Mouse (Mus musculus) spleen, adult 2 months (tissue): ENCODE results near the gene Itgb1bp1. TPM values are rescaled to one million over a fixed set of nuclear protein-coding genes. Genes with fewer than 3 reads are reported as not detected.

Experiments used
- DNase-seq, 2 experiments: peaks; one replicate each; pipeline versions ENCODE4 v3.0.0 to v3.0.0-alpha.2; 2012 to 2021; ENCODE audit warnings: low spot score in 2 of 2, low read depth in 1 of 2
- H3K27ac ChIP-seq: fragments of 200-500 bp; 2 replicates; pipeline ENCODE4 v1.5.1; 2012; ENCODE audit warnings: low read length, inconsistent platforms; ENCODE audit not compliant: insufficient read depth
- H3K27me3 ChIP-seq: fragments of 200-500 bp; 2 replicates; pipeline ENCODE4 v1.6.1; 2012; ENCODE audit warnings: mild to moderate bottlenecking, moderate library complexity, low read length, inconsistent platforms; ENCODE audit not compliant: control insufficient read depth, insufficient read depth
- H3K36me3 ChIP-seq: fragments of 200-500 bp; 2 replicates; pipeline ENCODE4 v1.6.1; 2012; ENCODE audit warnings: mild to moderate bottlenecking, low read length, inconsistent platforms; ENCODE audit not compliant: control insufficient read depth, insufficient read depth
- H3K4me1 ChIP-seq: fragments of 200-500 bp; 2 replicates; pipeline ENCODE4 v1.6.1; 2011; ENCODE audit warnings: inconsistent platforms; ENCODE audit not compliant: control insufficient read depth, insufficient read depth, insufficient read length
- H3K4me3 ChIP-seq: fragments of 200-500 bp; 2 replicates; pipeline ENCODE4 v1.5.1; 2011; ENCODE audit warnings: mild to moderate bottlenecking, inconsistent platforms; ENCODE audit not compliant: insufficient read depth, insufficient read length; ENCODE audit errors: extremely low read depth
- CTCF ChIP-seq: fragments of 200-500 bp; IDR thresholded peaks from 2 replicates; pipeline ENCODE4 v1.5.1; 2011; ENCODE audit warnings: mild to moderate bottlenecking, inconsistent platforms; ENCODE audit not compliant: insufficient read depth, insufficient read length, insufficient replicate concordance; ENCODE audit errors: extremely low read depth
- POLR2A ChIP-seq: fragments of 200-500 bp; IDR thresholded peaks from 2 replicates; pipeline ENCODE4 v1.6.1; 2011; ENCODE audit warnings: low read depth, low read length, inconsistent platforms
- WGBS: fragments of 180-500 bp; shearing (Covaris S2); methylation state at CpG from one replicate; pipeline ENCODE4 v1.1.7; 2018; 5-methylcytosine and 5-hydroxymethylcytosine counted together
- polyA plus RNA-seq: library from polyadenylated mRNA; depleted of rRNA; stranded (reverse); fragments of >200 nt; gene quantifications from 2 replicates; pipeline ENCODE4 v1.2.3, GENCODE M21; 2012

Itgb1bp1 gene
- polyA plus RNA-seq, 1 experiment: 7.1 TPM

- WGBS: 87% methylated on average over 1 of the region's 1 CpGs
- TF ChIP-seq CTCF (no peak), POLR2A (no peak)
- H3K36me3 ChIP-seq: no peaks in the 10 kb centered on the region
- no peak overlapping the region for H3K27ac ChIP-seq
- DNase-seq: no peak
- no peaks in the 10 kb centered on the region for H3K27me3 ChIP-seq
- no peaks in the 10 kb centered on the region for H3K4me1 ChIP-seq
- no peak overlapping the region for H3K4me3 ChIP-seq
Measured at GRCm38 (mm10) chr12:21220596-21220995, 65.5 kb downstream of the Itgb1bp1 start.

- TF ChIP-seq CTCF (no peak), POLR2A (no peak)
- no peak for DNase-seq
- Histone ChIP-seq H3K36me3 (no peaks in the 10 kb centered on the region), H3K27me3 (no peaks in the 10 kb centered on the region), H3K4me1 (no peaks in the 10 kb centered on the region), H3K27ac (no peak overlapping the region), H3K4me3 (no peak overlapping the region)
- WGBS: 66% methylated on average over 11 of the region's 11 CpGs
Measured at GRCm38 (mm10) chr12:21217776-21218444, 68.2 kb downstream of the Itgb1bp1 start.

- Histone ChIP-seq H3K4me3 (no peak overlapping the region), H3K36me3 (no peaks in the 10 kb centered on the region), H3K27me3 (no peaks in the 10 kb centered on the region), H3K4me1 (no peaks in the 10 kb centered on the region), H3K27ac (no peak overlapping the region)
- DNase-seq: no peak
- 94% methylated on average over 8 of the region's 8 CpGs for WGBS
- no peak for TF ChIP-seq CTCF
- no peak for TF ChIP-seq POLR2A
Measured at GRCm38 (mm10) chr12:21214551-21215165, 71.4 kb downstream of the Itgb1bp1 start.

GRCm38 (mm10) chr12:21212876-21213275, 73.2 kb downstream of the Itgb1bp1 start:
- no peaks in the 10 kb centered on the region for H3K36me3 ChIP-seq
- DNase-seq: no peak
- H3K27ac ChIP-seq: no peak overlapping the region
- no peaks in the 10 kb centered on the region for H3K27me3 ChIP-seq
- no peak for TF ChIP-seq CTCF
- TF ChIP-seq POLR2A: no peak
- 61% methylated on average over 17 of the region's 17 CpGs for WGBS
- H3K4me3 ChIP-seq: no peak overlapping the region
- H3K4me1 ChIP-seq: peaks cover 7% of the 10 kb centered on the region; the same call in 1 of the 2 replicates

GRCm38 (mm10) chr12:21209273-21209672, 76.8 kb downstream of the Itgb1bp1 start:
- TF ChIP-seq POLR2A (no peak), CTCF (no peak)
- peaks cover 9% of the 10 kb centered on the region; the same call in 1 of the 2 replicates for H3K4me1 ChIP-seq
- H3K27me3 ChIP-seq: no peaks in the 10 kb centered on the region
- H3K27ac ChIP-seq: no peak overlapping the region
- 95% methylated on average over 10 of the region's 10 CpGs for WGBS
- DNase-seq: no peak
- H3K4me3 ChIP-seq: no peak overlapping the region
- H3K36me3 ChIP-seq: no peaks in the 10 kb centered on the region

GRCm38 (mm10) chr12:21208172-21208795, 77.8 kb downstream of the Itgb1bp1 start:
- no peak for DNase-seq
- Histone ChIP-seq H3K4me3 (no peak overlapping the region), H3K4me1 (peaks cover 9% of the 10 kb centered on the region; the same call in 1 of the 2 replicates), H3K27ac (no peak overlapping the region), H3K27me3 (no peaks in the 10 kb centered on the region), H3K36me3 (no peaks in the 10 kb centered on the region)
- TF ChIP-seq CTCF: no peak
- 15% methylated on average over 11 of the region's 11 CpGs for WGBS
